Mouse (Mus musculus): ENCODE data around the gene Cd83. TPM values are rescaled to one million over a fixed set of nuclear protein-coding genes. Genes with fewer than 3 reads are reported as not detected.

Cd83 gene
- total RNA-seq, 2 experiments from 2014 or later: 7.1 to 7.2 TPM

DNA sequence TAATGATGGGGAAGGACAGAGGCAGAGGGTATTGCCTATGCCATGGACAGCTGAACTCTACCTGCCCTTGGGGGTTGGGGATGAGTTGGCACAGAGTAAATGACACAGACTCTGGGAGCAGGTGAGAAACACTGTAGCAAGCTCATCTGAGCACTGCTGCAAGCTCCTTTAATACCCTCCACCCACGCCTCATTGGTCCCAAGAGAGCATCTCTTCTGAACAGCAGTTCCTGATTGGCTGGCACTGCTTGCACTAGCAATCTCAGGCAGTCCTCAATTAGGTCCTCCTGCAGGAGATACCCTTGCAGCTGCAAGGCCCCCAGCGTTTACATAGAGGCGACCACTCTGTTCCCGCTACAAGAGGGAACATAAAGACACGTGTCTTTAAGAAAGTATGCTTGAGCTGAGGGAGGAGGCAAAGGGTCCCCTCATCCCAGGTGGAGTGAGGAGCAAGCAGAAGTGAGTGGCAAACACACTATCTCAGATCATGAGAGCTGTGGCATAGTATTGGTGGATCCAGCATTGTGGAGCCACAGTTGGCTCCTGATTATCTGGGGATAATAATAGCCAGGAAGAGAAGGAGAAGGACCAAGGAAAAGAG lies 20.7 kb downstream of the Cd83 start:
- no peak for DNase-seq (ENCODE audit: extremely low spot score in 1 of 2, low spot score in 1 of 2)

DNA sequence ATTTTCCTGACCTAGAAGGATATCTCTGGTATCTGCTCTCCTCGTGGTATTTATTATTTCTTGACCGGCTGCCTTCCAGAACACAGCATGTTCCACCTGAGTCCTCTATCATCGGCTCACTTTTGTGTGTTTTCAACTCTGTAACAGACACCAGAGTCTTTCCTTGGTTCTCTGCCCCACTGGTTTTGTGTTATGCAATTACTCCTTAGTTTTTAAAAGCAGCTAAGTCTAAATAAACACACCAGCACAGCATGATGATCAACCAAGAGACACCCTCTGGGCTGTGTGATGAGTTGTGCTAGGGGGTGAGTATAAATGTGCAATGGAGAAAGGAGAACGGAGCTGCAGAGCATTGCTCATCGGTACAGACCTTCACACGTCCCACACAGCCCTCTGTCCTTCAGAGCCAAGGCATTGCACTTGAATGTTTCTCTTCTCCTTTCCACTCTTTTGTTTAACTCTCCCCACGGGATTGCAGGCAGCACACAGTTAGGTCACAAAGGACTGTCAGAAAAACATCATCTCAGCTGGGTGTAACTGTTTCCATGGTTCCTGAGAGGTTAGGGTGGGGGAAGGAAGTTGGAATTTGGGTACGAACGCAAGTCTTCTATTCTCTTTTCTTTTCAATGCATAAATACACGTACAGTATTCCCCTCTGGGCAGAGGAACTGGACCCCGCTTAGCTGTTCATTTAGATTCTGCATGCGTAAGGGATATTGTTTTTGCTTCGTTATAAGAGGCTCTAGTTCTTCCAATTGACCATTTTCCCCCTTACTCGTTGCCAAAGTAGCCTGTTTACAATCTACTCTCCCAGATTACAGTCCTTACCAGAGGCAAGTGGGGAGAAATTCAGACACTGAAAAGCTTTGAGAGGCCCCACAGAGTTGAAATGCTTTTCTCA lies 22.0 kb downstream of the Cd83 start:
- DNase-seq (ENCODE audit: extremely low spot score in 1 of 2, low spot score in 1 of 2): no peak

DNA sequence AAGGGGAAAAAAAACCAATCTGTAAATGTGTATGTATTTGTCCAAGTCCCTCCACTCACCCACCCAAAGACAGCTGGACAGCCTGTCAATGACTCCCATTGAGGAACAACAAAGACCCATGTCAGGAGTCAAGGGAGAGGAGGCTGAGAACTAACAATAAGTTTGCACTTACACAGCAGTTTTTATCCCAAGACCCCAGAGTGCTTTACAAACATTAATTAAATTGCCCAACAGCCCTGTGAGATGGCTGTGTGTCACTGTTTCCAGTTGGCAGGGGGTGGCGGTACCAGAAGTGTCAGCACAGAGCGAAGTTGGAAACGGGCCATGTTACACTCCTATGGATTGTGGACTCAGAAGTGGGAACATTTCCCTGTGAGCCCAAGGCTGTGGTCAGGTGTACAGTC lies 22.7 kb downstream of the Cd83 start:
- DNase-seq (ENCODE audit: extremely low spot score in 1 of 2, low spot score in 1 of 2): no peak

DNA sequence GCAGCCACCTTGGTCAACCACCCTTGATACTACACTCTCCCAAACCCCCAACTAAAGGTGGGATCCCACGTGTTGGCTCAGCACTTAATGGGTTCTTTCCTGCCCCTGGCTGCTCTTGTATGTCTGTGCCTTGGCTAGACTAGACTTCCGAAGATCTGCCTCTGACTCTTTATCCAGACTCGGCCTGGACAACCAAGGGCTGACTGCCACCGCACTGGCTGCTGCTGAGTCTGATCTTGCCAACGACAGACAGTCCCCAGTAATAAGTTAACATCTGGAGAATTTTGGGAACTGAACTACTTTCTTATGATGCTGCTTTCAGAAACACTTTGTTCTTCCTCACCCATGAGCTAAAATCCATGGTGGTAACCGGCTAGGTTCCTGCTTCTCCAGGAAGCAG lies 26.0 kb downstream of the Cd83 start:
- DNase-seq (ENCODE audit: extremely low spot score in 1 of 2, low spot score in 1 of 2): no peak

DNA sequence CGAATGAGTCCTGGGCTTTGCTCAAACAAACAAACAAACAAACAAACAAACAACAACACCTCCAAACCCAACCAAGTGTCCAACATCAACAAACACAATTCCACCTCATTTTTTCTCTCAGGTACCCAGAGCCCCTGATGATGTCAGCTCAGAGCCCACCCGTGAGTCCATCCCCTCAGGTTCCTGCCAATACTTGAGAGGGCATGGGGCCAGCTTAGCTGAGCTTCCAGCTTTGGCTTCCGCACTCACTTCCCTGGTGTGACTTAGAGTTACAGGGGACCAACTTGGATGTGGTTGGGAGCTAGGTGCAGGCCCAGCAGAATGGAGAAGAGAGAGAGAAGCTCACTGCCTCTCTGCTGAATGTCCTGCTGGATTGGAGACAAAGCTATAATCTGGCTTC lies 27.3 kb downstream of the Cd83 start:
- no peak for DNase-seq (ENCODE audit: extremely low spot score in 1 of 2, low spot score in 1 of 2)

DNA sequence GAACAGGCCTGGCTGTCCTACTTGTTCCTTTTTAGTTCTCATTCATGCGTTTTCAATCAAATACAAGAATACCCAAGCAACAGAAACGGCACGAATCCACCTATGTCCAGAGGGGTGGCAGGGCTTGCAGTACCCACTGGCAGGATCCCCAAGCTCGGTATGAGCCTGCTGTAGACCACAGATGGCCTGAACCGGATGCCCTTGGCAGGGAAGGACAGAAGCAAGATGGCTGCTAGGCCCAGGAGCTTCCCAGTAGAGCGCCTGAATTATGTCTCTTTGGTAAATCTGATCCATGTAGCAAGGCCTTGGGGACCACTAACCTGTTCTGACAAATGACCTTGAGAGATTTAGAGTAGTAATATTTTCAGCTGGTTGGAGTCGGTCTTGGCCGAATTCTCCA lies 28.9 kb downstream of the Cd83 start:
- DNase-seq (ENCODE audit: extremely low spot score in 1 of 2, low spot score in 1 of 2): no peak

DNA sequence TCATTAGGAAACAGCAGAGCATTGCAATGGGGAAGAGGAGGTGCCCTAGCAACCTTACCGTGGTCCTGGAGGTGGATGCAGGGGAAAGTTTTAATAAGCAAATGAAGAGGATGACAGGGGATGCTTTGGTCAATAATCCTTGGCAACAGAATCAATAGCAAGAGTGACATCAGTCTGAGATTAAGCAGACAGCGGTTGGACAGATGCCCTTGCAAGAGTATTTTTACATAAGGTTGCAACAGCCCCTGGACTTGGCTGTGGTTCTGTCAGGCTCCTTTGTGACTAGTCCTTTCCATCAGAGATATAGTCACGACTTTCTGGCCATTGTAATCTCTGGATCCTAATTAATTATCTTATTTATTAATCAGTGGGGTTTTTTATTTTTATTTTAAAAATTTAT lies 32.9 kb downstream of the Cd83 start:
- DNase-seq (ENCODE audit: extremely low spot score in 1 of 2, low spot score in 1 of 2): no peak

DNA sequence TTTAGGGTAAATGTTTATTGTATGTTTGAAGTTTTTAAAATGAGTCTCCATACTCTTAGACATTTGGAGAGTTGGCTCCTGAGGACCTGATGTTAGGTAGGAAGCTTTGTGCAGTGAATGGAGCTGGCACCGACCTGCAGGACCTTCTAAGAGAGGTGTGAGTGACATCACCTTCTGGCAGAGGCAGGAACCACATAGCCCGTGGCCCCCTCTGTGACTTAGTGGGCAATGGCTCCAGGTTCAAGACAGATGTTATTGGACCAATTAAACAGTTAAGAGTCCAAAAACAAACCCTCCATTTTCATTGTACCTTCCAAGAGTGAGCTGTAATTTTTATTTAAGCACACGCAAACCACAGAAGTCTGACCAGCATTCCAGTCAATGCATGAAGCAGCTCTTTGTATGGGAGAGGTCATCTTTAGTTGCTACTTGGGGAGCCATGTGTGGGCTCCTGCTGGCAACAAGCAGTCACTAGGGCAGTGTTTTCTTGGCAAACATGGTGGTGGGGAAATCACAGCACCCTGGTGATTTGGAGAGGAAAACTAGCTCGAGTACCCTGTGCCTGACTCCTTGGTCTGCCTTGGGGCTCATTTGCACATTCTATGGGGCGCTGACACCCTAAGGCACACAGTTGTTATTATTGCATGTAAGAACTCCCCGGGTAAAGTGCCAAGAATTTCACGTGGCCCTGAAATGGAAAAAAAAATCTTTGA lies 33.9 kb downstream of the Cd83 start:
- no peak for DNase-seq (ENCODE audit: extremely low spot score in 1 of 2, low spot score in 1 of 2)

DNA sequence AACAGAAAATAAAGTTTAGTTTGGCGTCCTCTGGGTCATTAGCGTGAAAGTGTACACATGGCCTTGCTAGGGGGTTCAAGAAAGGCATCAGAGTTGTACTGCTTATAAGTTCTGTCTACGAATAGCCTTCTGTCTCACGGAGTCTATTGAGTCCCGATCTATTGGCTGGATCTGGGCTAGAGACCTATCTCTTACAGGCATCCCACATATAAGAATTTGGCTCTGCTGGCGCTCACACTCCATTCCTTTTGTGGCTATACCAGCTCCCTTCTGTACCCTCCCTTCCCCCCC lies 34.4 kb downstream of the Cd83 start:
- no peak for DNase-seq (ENCODE audit: extremely low spot score in 1 of 2, low spot score in 1 of 2)

DNA sequence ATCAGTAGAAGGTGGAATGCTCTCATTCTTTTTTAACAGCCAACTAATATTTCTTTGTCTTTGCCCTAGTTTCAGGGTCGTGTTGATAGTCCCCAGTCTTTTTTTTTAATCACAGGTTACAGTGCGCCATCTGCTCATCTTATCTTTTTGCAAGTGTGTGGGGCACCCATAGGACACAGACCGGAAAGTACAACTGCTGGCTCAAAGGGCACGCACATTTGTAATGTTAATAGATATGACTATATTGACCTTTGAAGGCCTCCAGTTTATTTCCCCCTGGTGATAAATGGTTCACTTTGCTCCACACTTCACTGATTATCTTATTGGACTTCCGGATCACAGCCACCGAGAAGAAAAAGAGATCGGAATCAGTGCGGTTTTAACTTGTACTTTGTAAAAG lies 35.5 kb downstream of the Cd83 start:
- DNase-seq (ENCODE audit: extremely low spot score in 1 of 2, low spot score in 1 of 2): no peak

DNA sequence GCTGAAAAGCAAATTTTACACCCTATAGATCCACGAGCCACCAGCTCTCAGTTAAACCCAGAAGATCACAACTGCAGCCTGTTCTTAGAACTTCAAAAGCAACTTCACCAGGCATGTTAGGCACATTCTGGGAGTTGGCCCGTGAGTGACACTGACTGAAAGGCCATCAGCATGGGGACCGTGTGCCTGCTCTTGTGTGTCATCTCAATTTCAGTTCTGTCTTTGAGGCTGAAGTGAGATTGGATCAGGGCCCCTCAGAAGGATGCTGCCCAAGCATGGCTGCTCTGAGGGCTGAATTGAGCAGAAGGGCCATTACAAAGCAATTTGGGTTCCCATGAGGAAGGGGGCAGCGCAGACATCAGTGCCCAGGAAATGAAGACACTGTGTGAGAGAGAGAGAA lies 37.7 kb downstream of the Cd83 start:
- DNase-seq (ENCODE audit: extremely low spot score in 1 of 2, low spot score in 1 of 2): no peak

DNA sequence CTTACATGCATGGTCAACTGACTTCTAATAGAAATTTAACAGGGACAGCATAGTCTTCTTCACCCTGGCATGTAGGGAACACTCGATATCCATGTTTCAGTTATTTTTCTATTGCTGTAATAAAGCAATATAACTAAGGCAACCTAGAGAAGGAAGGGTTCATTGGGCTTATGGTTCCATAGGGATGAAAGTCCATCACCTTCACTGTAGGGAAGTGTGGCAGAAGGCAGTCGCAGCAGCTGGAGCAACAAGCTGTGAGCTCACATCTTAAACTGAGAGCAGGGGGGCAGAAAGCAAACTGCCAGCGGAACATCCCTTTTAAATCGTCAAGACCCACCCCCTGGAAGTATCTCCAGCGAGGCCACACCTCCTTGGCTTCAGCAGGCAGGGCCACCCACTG lies 44.1 kb downstream of the Cd83 start:
- no peak for DNase-seq (ENCODE audit: extremely low spot score in 1 of 2, low spot score in 1 of 2)

DNA sequence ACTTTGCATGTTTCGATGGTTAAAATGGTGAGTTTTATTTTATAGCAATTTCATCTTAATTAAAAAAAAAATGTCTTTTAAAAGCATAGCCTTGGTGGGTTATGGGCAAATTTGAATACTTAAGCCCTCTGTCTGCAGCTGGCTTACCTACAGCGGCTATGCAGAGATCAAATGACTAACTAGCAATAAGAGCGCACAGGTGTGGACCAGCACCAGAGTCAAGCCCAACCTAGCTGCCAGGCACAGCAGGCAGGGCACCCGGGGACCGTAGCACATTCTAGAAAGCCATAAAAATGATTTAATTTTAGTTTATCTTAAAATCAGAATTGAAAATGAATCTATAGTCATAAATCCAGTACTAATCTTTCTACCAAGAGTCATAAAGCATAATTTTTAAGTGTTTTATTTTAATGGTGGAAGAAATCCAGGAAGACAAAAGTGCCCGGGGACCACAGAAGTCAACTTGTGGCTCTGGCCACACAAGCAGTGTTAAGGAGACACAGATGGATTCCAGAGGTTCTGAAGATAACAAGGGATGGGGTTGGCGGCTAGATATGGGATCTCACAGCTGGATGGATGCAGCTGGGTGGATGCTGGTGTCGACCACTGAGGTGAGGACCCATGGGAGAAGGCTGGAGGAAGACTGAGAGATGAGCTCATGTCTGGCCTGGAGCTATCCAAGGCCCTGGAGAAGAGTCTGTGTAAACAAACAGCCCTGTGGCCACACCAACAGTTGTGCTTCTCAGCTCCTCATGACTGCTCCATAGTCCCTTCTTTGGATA lies 46.5 kb downstream of the Cd83 start:
- no peak for DNase-seq (ENCODE audit: extremely low spot score in 1 of 2, low spot score in 1 of 2)

DNA sequence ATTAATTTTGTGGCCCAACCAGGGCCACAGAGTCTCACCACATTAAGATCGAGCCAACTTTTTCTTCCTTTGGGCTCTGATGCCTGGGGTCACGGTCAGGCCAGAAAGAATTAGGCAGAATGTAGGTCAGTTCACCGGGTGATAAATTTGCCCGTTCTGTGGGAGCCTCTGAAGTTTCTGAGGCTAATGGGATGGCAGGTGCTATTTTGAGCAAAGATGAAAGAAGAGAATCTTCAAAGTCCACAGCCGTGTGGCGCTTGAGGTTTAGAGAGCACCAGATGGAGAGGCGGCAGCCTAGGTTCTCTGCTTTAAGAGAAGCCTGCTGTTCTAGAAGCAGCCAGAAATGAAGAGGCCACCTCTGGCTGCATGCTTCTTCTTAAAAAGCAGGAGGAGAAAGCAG lies 48.2 kb downstream of the Cd83 start:
- no peak for DNase-seq (ENCODE audit: extremely low spot score in 1 of 2, low spot score in 1 of 2)

DNA sequence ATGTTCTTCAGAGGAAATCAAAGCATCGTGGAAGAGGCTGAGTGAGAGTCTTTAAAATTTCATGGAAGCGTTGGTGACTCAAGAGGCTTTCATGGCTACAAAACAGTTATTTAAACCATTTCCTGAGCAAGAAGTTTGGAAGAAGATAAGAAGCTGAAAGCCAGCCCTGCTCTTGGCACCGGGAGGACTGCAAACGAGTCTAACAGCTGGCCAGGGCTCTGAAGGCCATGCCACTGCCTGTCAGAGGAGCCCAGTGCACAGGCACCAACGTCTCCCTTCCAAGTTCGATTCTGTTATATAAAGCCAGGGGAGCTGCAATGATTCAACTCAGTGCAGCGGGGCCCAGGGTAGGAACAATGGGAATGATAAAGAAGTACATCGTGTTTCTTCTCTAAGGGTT lies 51.8 kb downstream of the Cd83 start:
- DNase-seq (ENCODE audit: extremely low spot score in 1 of 2, low spot score in 1 of 2): no peak

DNA sequence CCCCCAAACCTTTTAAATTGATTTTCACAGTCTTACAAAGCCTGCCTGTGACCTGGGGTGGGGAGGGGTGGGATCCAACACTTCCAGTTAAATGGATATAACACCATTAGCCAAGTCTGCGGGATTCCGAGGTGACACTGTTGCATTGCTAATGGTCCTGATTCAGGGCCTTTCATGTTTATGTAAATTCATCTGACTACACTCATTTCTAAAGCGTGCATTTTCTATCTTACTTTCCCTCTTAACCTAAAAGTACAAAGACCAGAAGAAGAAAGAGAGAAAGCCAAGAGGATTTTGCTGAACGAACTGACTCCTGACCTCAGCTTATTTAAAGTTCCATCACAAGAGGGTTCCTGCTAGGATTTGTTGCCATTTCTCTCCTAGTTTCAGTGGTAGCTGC lies 53.2 kb downstream of the Cd83 start:
- DNase-seq (ENCODE audit: extremely low spot score in 1 of 2, low spot score in 1 of 2): no peak

DNA sequence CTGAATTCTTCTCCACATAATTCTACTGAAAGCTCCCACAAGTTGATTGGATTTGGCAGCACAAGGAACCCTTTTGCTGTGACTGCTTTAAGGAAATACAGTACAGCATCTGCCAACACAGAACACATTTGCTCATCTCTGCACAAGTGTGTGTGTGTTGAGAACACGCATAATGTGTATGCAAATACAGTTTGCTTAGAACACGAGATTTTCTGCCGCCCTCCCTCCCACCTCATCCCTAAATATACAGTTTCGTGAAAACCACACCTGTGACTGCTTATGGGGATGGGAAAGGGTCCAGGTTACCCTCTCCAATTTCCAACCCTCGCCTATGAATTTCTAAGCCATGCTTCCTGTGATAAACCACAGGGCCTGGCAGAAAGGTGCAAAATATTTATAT lies 60.6 kb downstream of the Cd83 start:
- no peak for DNase-seq (ENCODE audit: extremely low spot score in 1 of 2, low spot score in 1 of 2)

DNA sequence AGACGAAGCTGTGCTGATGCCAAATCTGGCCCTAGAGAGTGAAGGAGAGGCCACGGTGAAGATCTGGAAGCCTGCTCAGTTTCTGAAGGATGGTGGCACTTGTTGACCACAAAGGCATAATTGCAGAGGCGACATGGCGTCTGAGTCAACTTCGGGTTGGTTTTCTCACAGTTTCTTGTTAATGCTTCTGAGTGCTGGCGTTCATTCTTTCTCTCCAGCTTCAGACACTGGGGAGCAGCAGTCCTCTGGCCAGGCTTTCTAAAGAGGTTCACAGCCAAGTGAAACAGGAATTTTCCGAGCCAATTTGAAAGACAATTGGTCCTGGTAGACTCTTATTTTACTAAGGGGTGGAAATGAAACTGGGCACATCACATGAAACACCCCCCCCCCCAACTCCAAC lies 62.6 kb downstream of the Cd83 start:
- no peak for DNase-seq (ENCODE audit: extremely low spot score in 1 of 2, low spot score in 1 of 2)

DNA sequence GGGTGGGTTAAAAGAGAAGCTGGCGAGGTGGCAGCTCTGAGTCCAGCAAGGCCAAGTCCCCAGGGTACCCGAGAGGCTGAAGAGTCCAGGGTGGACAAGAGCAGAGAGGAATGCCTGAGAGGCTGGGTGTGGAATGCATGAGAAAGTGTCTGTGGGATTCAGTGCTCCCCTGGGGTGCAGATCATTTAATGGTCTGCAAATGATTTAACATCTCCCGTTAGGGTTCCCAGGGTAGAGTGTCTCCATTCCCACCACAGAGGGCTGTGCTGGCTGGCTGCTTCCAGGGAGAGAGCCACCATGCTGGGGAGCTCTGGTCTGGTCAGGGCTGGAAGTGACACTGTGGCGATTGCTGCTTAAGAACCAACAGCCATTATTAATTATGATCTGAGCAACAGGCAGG lies 65.2 kb downstream of the Cd83 start:
- no peak for DNase-seq (ENCODE audit: extremely low spot score in 1 of 2, low spot score in 1 of 2)

DNA sequence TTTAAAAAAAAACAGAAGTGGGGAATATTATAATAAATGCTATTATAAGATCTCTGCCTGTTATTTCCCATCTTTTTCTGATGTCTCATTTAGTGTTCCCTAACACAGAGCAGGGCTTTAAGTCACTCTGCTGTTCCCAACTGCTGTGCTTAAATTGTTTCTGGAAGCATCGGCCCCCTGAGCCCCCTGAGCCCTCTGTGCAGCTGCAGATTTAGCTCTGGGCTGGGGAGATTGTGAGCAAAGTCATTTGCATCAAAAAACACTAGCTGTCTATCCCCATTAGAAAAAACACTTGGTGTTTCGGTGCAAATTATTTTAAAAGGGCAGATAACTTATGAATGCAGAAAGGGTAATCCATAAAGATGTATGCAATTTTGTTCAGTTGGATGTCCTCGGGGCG lies 66.5 kb downstream of the Cd83 start:
- DNase-seq (ENCODE audit: extremely low spot score in 1 of 2, low spot score in 1 of 2): no peak
